Mouse (Mus musculus) CH12.LX (cell line): ENCODE data around the gene Fasn.

Experiments
- CTCF ChIP-seq, 2 experiments: IDR thresholded peaks in 1 of 2; conservative IDR thresholded peaks in 1 of 2; 2 replicates each; pipeline ENCODE4 v1.5.1; 2011 to 2012; ENCODE audit warnings: low read depth in 2 of 2, low read length in 2 of 2, improper control_type of control experiment in 1 of 2, inconsistent platforms in 1 of 2, mild to moderate bottlenecking in 1 of 2, moderate library complexity in 1 of 2
- ELF1 ChIP-seq: IDR thresholded peaks from 2 replicates; pipeline ENCODE4 v1.6.1; 2014; ENCODE audit warnings: low read depth, mild to moderate bottlenecking, inconsistent platforms, low read length, improper control_type of control experiment
- EP300 ChIP-seq: IDR thresholded peaks from 2 replicates; pipeline ENCODE4 v1.6.1; 2011; ENCODE audit warnings: low read length, improper control_type of control experiment
- HCFC1 ChIP-seq: IDR thresholded peaks from 2 replicates; pipeline ENCODE4 v1.6.1; 2012; ENCODE audit warnings: low read depth, mild to moderate bottlenecking, inconsistent platforms, low read length, improper control_type of control experiment
- IRF4 ChIP-seq: IDR thresholded peaks from 2 replicates; pipeline ENCODE4 v1.6.1; 2014; ENCODE audit warnings: low read depth, mild to moderate bottlenecking, inconsistent platforms, low read length, improper control_type of control experiment
- JUN ChIP-seq: IDR thresholded peaks from 2 replicates; pipeline ENCODE4 v1.6.1; 2011; ENCODE audit warnings: low read depth, mild to moderate bottlenecking, low read length, improper control_type of control experiment, moderate library complexity; ENCODE audit not compliant: insufficient read depth
- KAT2A ChIP-seq: IDR thresholded peaks from 2 replicates; pipeline ENCODE4 v1.6.1; 2012; ENCODE audit warnings: low read length, improper control_type of control experiment, inconsistent platforms; ENCODE audit not compliant: insufficient replicate concordance
- MAFK ChIP-seq: IDR thresholded peaks from 2 replicates; pipeline ENCODE4 v1.6.1; 2011; ENCODE audit warnings: low read length, improper control_type of control experiment; ENCODE audit not compliant: insufficient replicate concordance
- MAX ChIP-seq: IDR thresholded peaks from 2 replicates; pipeline ENCODE4 v1.6.1; 2011; ENCODE audit warnings: low read length, improper control_type of control experiment
- MXI1 ChIP-seq: IDR thresholded peaks from 2 replicates; pipeline ENCODE4 v1.6.1; 2011; ENCODE audit warnings: mild to moderate bottlenecking, low read depth, low read length, improper control_type of control experiment
- POLR2A ChIP-seq: IDR thresholded peaks from 2 replicates; pipeline ENCODE4 v1.6.1; 2011; ENCODE audit warnings: low read depth, mild to moderate bottlenecking, improper control_type of control experiment, low read length
- ZC3H11A ChIP-seq: IDR thresholded peaks from 2 replicates; pipeline ENCODE4 v1.6.1; 2012; ENCODE audit warnings: low read depth, mild to moderate bottlenecking, inconsistent platforms, low read length, improper control_type of control experiment

DNA sequence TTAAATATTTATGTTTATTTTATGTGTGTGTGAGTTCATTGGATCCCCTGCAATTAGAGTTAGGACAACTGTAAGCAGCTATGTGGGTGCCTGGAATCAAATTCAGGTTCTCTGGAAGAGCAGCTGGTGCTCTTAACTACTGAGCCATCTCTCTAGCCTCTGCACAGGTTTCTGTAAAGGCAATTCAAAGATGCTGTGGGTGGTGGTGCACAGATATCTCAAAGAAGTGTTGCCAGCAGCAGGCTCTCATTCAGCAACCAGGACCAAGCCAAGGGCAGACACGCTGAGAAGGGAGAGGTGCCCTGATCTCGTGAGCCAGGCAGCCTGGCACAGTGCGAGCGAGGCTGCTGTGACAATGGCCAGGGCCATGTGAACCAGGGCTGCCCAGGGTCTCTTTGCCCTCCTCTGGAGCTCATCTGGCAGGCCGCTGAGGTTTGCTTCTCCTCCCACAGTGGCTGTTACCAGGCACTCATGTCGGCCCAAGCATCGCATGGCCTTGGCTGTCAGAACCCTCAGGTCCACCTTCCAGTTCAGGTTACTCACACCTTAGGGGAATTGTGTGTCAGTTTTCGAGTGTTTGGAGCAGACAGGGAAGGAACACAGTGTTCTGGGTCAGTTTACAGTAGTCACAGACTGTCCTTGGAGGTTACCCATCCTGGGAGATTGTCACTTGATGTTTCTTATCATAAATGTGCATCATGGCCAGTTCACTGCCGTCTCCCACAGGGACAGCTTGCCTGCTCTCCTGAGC, 22.6 kb upstream of the Fasn start:
- no peak for TF ChIP-seq JUN
- no peak for TF ChIP-seq MAFK
- no peak for TF ChIP-seq MAX
- no peak for TF ChIP-seq POLR2A
- no peak for TF ChIP-seq MXI1
- no peak for TF ChIP-seq EP300
- TF ChIP-seq ELF1, result no peak
- no peak for TF ChIP-seq KAT2A
- no peak for TF ChIP-seq ZC3H11A
- TF ChIP-seq CTCF (conservative IDR thresholded peaks at IDR 0.05 in 1 of 2, IDR thresholded peaks at IDR 0.05 in 1 of 2; ENCODE audit: low read depth in 2 of 2, low read length in 2 of 2), result no peak
- no peak for TF ChIP-seq HCFC1
- TF ChIP-seq IRF4, result no peak
